Mouse (Mus musculus): Measurements from ENCODE around the gene Grin1. TPM values are rescaled to one million over a fixed set of nuclear protein-coding genes. Genes with fewer than 3 reads are reported as not detected.
"Not testable (repeated sequence)": the region's sequence is repeated elsewhere in the genome, so short reads cannot be mapped to it uniquely, and the experiment has no call there.

The Grin1 gene
- polyA plus RNA-seq, 1 experiment from 2014 or later, result 2.5 TPM

DNA sequence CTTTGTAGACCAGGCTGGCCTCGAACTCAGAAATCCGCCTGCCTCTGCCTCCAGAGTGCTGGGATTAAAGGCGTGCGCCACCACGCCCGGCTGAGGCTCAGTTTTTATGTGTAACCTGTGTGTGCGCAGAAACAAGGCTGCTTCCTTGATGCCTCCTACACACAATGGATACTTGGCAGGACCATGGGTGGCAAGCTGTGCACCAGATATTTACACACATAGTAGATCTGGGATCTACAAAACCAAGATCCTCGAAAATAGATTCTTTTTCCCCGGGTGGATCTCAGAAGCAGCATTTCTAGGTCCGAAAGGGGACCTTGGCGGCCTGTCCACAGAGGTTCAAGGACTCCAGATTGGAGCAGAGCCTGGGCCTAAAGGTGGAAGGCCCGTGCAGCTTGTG, 57.1 kb downstream of the Grin1 start:
- WGBS, result 48% methylated on average over 12 of the region's 12 CpGs
- DNase-seq (ENCODE audit: low spot score) (no peak), ATAC-seq (ENCODE audit: insufficient read depth, low FRiP score, low TSS enrichment) (no peak)
- peak overlapping the region; percentile 98 for H3K4me2 ChIP-seq (ENCODE audit: low read depth)
- no peak overlapping the region for H3K9ac ChIP-seq (ENCODE audit: low read length)
- H3K9me3 ChIP-seq (ENCODE audit: control insufficient read depth, low read length), result no peaks in the 10 kb centered on the region
- H3K27me3 ChIP-seq (ENCODE audit: control insufficient read depth, insufficient read depth, low read length), result peaks cover 15% of the 10 kb centered on the region
- peaks cover 14% of the 10 kb centered on the region; the same call in 1 of the 2 replicates for H3K4me1 ChIP-seq (ENCODE audit: control insufficient read depth, insufficient read depth, low read length)
- peak overlapping the region; percentile 79 for H3K4me3 ChIP-seq (ENCODE audit: low read depth, low read length)
- H3K36me3 ChIP-seq (ENCODE audit: control insufficient read depth, insufficient read depth, low read length), result no peaks in the 10 kb centered on the region
- H3K27ac ChIP-seq (ENCODE audit: low read depth, low read length), result no peak overlapping the region

DNA sequence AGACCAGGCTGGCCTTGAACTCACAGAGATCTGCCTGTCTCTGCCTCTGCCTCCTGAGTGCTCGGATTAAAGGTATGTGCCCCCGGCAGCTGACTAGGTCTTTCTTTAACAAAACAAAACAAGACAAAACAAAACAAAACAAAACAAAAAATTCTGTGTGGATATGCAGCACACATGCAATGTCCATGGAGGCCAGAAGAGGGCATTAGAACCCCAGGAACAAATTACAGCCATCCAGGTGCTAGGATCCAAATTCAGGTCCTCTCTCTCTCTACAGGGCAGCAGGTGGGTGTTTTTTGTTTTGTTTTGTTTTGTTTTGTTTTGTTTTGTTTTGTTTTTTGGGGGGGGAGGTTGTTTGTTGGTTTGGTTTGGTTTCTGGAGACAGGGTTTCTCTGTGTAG, 60.1 kb downstream of the Grin1 start:
- DNase-seq (ENCODE audit: low spot score) (no peak), ATAC-seq (ENCODE audit: insufficient read depth, low FRiP score, low TSS enrichment) (no peak)
- Histone ChIP-seq H3K4me3 (ENCODE audit: low read depth, low read length) (no peak overlapping the region), H3K9ac (ENCODE audit: low read length) (no peak overlapping the region), H3K9me3 (ENCODE audit: control insufficient read depth, low read length) (no peaks in the 10 kb centered on the region), H3K27me3 (ENCODE audit: control insufficient read depth, insufficient read depth, low read length) (peaks cover 9% of the 10 kb centered on the region), H3K4me2 (ENCODE audit: low read depth) (no peak overlapping the region), H3K36me3 (ENCODE audit: control insufficient read depth, insufficient read depth, low read length) (no peaks in the 10 kb centered on the region), H3K4me1 (ENCODE audit: control insufficient read depth, insufficient read depth, low read length) (peaks cover 18% of the 10 kb centered on the region; the same call in 1 of the 2 replicates), H3K27ac (ENCODE audit: low read depth, low read length) (no peak overlapping the region)
- WGBS, result 64% methylated on average over 2 of the region's 2 CpGs

DNA sequence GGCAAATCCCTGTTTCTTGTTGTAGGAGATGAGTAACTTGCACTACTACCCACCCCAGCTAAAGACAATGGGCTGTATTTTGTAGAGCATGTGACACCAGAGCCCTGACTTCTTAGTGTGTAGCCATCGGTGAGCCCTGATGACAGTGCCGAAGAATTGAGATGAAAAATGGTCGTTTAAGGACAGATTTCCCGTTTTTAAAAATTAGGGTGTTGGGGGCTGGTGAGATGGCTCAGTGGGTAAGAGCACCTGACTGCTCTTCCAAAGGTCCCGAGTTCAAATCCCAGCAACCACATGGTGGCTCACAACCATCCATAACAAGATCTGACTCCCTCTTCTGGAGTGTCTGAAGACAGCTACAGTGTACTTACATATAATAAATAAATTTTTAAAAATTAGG, 61.7 kb downstream of the Grin1 start:
- not testable (repeated sequence) for ATAC-seq (ENCODE audit: insufficient read depth, low FRiP score, low TSS enrichment); H3K4me3 ChIP-seq (ENCODE audit: low read depth, low read length); H3K9ac ChIP-seq (ENCODE audit: low read length); H3K27me3 ChIP-seq (ENCODE audit: control insufficient read depth, insufficient read depth, low read length); H3K4me2 ChIP-seq (ENCODE audit: low read depth); H3K4me1 ChIP-seq (ENCODE audit: control insufficient read depth, insufficient read depth, low read length); H3K27ac ChIP-seq (ENCODE audit: low read depth, low read length); H3K36me3 ChIP-seq (ENCODE audit: control insufficient read depth, insufficient read depth, low read length); H3K9me3 ChIP-seq (ENCODE audit: control insufficient read depth, low read length); DNase-seq (ENCODE audit: low spot score)
- 92% methylated on average over 5 of the region's 5 CpGs for WGBS

DNA sequence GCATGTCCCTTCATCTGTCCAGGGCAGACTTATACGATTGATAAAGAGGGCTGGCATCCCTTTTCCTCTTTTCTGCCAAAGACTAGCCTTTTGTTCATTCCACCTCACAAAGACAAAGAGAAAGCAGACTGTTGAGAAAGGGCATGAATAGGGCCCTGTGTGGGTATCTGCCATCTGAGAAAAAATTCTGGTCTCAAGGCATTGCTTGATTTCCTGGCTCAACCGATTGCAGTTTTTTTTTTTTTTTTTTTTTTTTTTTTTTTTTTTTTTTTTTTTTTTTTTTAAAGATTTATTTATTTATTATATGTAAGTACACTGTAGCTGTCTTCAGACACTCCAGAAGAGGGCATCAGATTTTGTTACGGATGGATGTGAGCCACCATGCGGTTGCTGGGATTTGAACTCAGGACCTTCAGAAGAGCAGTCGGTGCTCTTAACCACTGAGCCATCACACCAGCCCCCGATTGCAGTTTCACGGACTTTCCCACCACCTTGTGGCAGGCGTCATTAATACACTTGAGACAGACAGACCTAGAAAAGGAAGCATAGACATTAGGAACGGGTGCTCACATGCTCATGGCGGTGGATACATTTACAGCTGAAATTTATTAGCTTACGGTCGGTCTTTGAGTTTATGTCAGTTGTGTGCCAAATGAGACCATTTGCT, 62.4 kb downstream of the Grin1 start:
- H3K4me3 ChIP-seq (ENCODE audit: low read depth, low read length), result peak overlapping the region; percentile 95
- H3K9ac ChIP-seq (ENCODE audit: low read length), result peak overlapping the region; percentile 90; the same call in 1 of the 2 replicates
- not testable (repeated sequence) for H3K27ac ChIP-seq (ENCODE audit: low read depth, low read length); H3K27me3 ChIP-seq (ENCODE audit: control insufficient read depth, insufficient read depth, low read length); H3K9me3 ChIP-seq (ENCODE audit: control insufficient read depth, low read length); DNase-seq (ENCODE audit: low spot score); ATAC-seq (ENCODE audit: insufficient read depth, low FRiP score, low TSS enrichment); H3K4me1 ChIP-seq (ENCODE audit: control insufficient read depth, insufficient read depth, low read length); H3K36me3 ChIP-seq (ENCODE audit: control insufficient read depth, insufficient read depth, low read length)
- WGBS, result 65% methylated on average over 10 of the region's 12 CpGs
- H3K4me2 ChIP-seq (ENCODE audit: low read depth), result peak overlapping the region; percentile 95

DNA sequence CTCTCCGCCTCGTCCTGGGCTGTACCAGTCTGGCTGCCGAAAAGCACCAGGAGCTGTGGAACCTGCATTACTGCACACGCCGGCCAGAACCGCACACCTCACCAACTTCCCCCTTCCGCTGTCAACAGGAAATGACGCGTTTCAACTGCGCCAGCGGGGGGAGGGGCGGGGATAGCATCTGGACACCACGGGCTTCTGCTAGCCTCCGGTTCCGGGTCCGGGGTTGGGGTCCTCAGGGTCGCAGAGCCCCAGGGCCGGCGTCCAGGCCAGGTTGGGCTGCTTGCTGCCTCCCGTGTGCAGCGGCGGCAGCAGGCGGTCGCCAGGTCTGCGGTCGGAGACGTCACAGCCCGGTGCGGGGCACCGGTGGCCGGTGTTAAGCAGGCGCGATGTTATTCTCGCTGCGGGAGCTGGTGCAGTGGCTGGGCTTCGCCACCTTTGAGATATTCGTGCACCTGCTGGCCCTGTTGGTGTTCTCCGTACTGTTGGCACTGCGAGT, 63.7 kb downstream of the Grin1 start, which contains the start of gene Tmem203:
TSS of gene Tmem203 (plus strand) at position 156 of the 496 bp plus-strand sequence.
- peak within 1 kb of the TSS; percentile 95 for H3K4me2 ChIP-seq (ENCODE audit: low read depth)
- peak within 1 kb of the TSS; percentile 62; the same call in 1 of the 2 replicates for H3K27ac ChIP-seq (ENCODE audit: low read depth, low read length)
- peaks cover 10% of the 10 kb centered on the region; the same call in 1 of the 2 replicates for H3K4me1 ChIP-seq (ENCODE audit: control insufficient read depth, insufficient read depth, low read length)
- WGBS, result under 1% methylated on average over 39 of the region's 39 CpGs
- ATAC-seq (ENCODE audit: insufficient read depth, low FRiP score, low TSS enrichment) (peak; percentile 88), DNase-seq (ENCODE audit: low spot score) (peak; percentile 95)
- H3K36me3 ChIP-seq (ENCODE audit: control insufficient read depth, insufficient read depth, low read length), result peaks cover 2% of the 10 kb centered on the region
- H3K4me3 ChIP-seq (ENCODE audit: low read depth, low read length), result peak within 1 kb of the TSS; percentile 95
- H3K9ac ChIP-seq (ENCODE audit: low read length), result peak within 1 kb of the TSS; percentile 90
- H3K27me3 ChIP-seq (ENCODE audit: control insufficient read depth, insufficient read depth, low read length), result no peaks in the 10 kb centered on the region
- no peaks in the 10 kb centered on the region for H3K9me3 ChIP-seq (ENCODE audit: control insufficient read depth, low read length)

DNA sequence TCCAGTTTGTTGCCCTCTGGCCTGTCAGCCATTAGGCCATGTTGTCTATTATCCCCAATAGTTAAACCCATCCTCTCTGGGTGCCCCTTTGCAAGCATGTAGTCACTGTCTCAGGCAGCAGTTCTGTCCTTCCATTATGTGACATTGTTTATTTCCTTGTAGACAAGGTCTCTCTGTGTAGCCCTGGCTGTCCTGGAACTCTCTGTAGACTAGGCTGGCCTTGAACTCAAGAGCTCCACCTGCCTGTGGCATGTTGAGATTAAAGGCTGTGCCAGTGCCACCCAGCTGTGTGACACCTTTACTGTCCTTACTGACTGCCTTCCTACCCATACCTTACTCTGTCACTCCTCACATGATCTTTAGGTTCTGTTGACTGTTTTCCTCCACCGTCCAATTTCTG, 66.7 kb downstream of the Grin1 start:
- ATAC-seq (ENCODE audit: insufficient read depth, low FRiP score, low TSS enrichment) (no peak), DNase-seq (ENCODE audit: low spot score) (no peak)
- H3K36me3 ChIP-seq (ENCODE audit: control insufficient read depth, insufficient read depth, low read length), result peaks cover 10% of the 10 kb centered on the region

DNA sequence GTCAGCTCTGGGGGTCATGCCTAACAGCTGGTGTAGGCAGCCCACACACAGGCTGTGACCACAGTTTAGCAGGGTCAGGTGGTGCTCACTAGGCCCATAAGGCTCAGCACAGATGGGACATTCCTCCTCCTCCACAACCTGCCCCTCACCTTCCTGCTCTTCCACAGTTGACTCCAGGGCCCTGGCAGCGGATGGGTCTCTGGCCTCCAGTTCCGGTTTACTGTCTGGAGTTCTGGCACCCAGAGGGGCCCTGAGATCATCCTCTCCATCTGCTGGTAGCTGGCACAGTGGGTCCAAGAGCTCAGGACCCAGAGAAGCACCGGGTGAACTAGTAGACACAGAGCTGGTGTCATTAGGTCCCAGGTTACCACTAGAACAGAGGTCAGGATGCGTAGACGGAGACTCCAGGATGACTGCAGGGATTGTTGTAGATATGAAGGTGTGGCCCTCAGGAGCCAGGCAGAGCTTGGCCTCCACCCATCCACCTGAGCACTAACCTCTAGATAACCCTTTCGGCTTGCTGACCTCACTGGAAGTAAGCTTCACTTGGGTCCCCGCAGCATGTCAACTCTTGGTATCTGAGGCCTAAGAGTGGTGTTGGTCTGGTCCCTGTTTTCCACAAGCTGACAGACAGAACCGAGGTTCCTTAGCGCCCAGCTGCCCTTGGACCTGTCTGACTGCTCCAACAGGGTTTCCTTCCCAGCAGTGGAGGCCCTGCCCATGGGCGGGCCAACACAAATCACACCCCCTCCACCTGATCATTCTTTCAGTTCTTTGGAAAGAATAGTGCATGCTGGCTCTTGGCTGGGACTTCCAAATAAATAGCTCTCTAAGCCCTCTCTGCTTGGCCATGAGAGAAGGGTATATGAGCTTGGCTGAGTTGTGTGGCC, 72.6 kb downstream of the Grin1 start, which contains the start of gene AL732309.1:
TSS of gene AL732309.1 (minus strand) at position 681 of the 890 bp plus-strand sequence.
- 93% methylated on average over 10 of the region's 10 CpGs for WGBS
- H3K9me3 ChIP-seq (ENCODE audit: control insufficient read depth, low read length), result no peaks in the 10 kb centered on the region
- no peak within 1 kb of the TSS for H3K27ac ChIP-seq (ENCODE audit: low read depth, low read length)
- H3K4me2 ChIP-seq (ENCODE audit: low read depth), result no peak within 1 kb of the TSS
- H3K4me3 ChIP-seq (ENCODE audit: low read depth, low read length), result no peak within 1 kb of the TSS
- peaks cover 8% of the 10 kb centered on the region for H3K36me3 ChIP-seq (ENCODE audit: control insufficient read depth, insufficient read depth, low read length)
- peaks cover 14% of the 10 kb centered on the region for H3K27me3 ChIP-seq (ENCODE audit: control insufficient read depth, insufficient read depth, low read length)
- no peak for DNase-seq (ENCODE audit: low spot score)
- no peak for ATAC-seq (ENCODE audit: insufficient read depth, low FRiP score, low TSS enrichment)
- H3K9ac ChIP-seq (ENCODE audit: low read length), result no peak within 1 kb of the TSS
- H3K4me1 ChIP-seq (ENCODE audit: control insufficient read depth, insufficient read depth, low read length), result peaks cover 12% of the 10 kb centered on the region

More for the DNA sequence above, 66.7 kb downstream of the Grin1 start:
- no peaks in the 10 kb centered on the region for H3K27me3 ChIP-seq (ENCODE audit: control insufficient read depth, insufficient read depth, low read length)
- no peak overlapping the region for H3K27ac ChIP-seq (ENCODE audit: low read depth, low read length)
- H3K4me2 ChIP-seq (ENCODE audit: low read depth), result no peak overlapping the region
- H3K4me1 ChIP-seq (ENCODE audit: control insufficient read depth, insufficient read depth, low read length), result peaks cover 10% of the 10 kb centered on the region; the same call in 1 of the 2 replicates
- H3K9ac ChIP-seq (ENCODE audit: low read length), result no peak overlapping the region
- 83% methylated on average over 1 of the region's 1 CpGs for WGBS
- H3K9me3 ChIP-seq (ENCODE audit: control insufficient read depth, low read length), result no peaks in the 10 kb centered on the region
- H3K4me3 ChIP-seq (ENCODE audit: low read depth, low read length), result no peak overlapping the region

DNA sequence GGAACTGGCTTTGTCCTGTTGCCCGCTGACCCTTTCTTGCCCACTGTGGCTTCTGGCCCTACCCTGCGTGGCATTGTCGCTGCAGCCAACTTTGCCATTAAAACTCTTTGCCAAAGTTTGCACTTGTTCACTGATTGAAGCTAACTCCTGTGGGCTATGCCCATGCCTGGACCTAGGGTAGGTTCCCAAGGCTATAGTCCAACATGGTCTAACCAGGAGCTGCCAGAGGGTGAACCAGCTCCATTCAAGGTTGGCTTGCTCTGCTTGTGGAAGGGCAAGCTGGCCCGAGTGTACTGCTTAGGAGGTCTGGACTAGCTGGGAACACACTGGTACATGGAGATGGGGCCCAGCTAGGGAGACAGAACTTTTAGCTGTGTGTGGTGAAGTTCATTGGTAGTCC, 74.8 kb downstream of the Grin1 start:
- no peak overlapping the region for H3K4me2 ChIP-seq (ENCODE audit: low read depth)
- peaks cover 5% of the 10 kb centered on the region for H3K36me3 ChIP-seq (ENCODE audit: control insufficient read depth, insufficient read depth, low read length)
- DNase-seq (ENCODE audit: low spot score) (no peak), ATAC-seq (ENCODE audit: insufficient read depth, low FRiP score, low TSS enrichment) (no peak)
- 84% methylated on average over 4 of the region's 4 CpGs for WGBS
- H3K9me3 ChIP-seq (ENCODE audit: control insufficient read depth, low read length), result no peaks in the 10 kb centered on the region
- H3K27me3 ChIP-seq (ENCODE audit: control insufficient read depth, insufficient read depth, low read length), result peaks cover 19% of the 10 kb centered on the region
- no peak overlapping the region for H3K27ac ChIP-seq (ENCODE audit: low read depth, low read length)
- H3K4me1 ChIP-seq (ENCODE audit: control insufficient read depth, insufficient read depth, low read length), result peaks cover 18% of the 10 kb centered on the region
- no peak overlapping the region for H3K4me3 ChIP-seq (ENCODE audit: low read depth, low read length)
- no peak overlapping the region for H3K9ac ChIP-seq (ENCODE audit: low read length)
